Mouse (Mus musculus) ovary, adult 2 months (tissue): ENCODE measurements around the gene Ipp. TPM values are rescaled to one million over a fixed set of nuclear protein-coding genes. Genes with fewer than 3 reads are reported as not detected.

ENCODE experiments used
- polyA plus RNA-seq: library from polyadenylated mRNA; depleted of rRNA; stranded (reverse); fragments of >200 nt; gene quantifications from 2 replicates; pipeline ENCODE4 v1.2.3, GENCODE M21; 2012; rRNA removed

Gene Ipp
- polyA plus RNA-seq, result 1.1 and 1.7 TPM in 2 replicates

DNA sequence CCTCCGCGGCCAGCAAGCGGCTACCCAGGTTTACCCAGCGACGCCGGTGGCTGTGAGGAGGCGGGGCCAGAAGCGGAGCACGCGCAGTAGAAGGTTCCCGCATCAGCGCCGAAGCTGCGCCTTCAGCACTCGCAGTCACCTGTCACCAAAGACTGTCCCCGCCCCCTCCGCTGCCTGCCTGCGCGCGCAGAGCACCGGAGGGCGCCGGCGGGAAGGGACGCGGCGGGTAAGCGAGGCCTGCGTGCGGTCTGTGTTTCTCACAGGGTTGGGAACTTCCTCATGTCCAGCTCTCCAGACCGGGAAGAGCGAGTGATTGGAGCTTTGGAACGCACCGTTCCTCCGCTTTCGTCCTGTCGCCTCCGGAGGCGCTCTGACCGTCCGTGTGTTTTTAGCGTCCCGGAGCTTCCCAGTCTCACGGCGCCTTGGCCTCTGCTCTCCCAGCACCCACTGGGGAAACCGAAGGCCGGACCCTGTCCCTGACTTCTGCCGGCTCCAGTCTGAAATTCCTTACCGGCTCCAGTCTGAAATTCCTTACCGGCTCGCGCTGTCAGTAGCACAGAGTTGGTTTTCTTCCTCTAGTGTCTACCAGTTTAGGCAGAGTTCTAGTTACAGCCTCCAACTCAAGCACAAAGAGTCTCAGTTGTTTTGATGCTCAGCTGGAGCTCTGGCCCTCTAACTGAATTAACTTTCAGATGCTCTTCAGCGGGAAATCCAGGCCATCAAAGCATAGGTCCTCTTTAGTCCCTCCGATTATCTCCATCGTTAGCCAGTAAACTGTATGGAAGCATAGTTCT is at the start of gene Ipp:
TSS of gene Ipp (plus strand) at position 125 of the 794 bp plus-strand sequence.

DNA sequence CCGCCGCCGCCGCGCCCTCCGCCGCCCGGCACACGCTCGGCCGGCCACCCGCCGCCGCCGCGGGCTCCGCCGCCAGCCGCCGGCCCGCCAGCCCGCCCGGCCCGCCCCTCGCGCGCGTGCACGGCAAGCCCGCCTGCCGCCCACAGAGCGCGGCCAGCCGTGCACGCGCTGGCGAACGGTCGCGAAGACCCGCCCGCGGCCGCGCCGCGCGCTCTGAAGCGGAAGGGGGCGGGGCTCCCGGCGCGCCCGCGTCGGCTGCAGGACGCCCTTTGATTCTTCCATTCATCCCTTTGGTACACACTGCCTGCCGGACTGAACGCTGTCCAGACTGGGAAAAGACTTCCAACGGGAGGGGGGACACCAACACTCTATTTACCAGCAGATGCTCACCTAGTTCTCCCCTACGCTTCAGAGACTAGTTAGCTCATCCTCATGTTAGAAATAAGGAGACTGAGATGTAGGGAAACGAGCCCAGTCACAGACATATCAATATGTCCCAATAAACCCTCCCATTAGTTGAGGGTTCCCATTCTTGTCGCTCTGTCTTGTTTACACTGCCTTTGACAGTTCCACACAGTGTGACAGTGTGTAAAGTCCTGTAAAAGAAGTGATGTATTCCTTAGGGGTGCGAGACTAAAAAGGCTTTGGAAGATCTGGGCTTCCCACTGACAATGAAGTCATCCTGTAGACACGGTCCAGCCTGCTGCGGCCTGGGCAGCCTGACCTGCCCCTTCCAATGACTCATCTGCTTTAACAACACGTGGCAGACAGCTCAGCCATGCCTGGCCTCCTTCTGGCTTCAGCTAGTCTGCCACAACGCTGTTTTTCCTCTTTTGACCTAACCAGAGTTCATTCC is 43.0 kb upstream of the Ipp start, which contains the start of gene Mast2:
TSS of gene Mast2 (minus strand) at position 58 of the 856 bp plus-strand sequence.

DNA sequence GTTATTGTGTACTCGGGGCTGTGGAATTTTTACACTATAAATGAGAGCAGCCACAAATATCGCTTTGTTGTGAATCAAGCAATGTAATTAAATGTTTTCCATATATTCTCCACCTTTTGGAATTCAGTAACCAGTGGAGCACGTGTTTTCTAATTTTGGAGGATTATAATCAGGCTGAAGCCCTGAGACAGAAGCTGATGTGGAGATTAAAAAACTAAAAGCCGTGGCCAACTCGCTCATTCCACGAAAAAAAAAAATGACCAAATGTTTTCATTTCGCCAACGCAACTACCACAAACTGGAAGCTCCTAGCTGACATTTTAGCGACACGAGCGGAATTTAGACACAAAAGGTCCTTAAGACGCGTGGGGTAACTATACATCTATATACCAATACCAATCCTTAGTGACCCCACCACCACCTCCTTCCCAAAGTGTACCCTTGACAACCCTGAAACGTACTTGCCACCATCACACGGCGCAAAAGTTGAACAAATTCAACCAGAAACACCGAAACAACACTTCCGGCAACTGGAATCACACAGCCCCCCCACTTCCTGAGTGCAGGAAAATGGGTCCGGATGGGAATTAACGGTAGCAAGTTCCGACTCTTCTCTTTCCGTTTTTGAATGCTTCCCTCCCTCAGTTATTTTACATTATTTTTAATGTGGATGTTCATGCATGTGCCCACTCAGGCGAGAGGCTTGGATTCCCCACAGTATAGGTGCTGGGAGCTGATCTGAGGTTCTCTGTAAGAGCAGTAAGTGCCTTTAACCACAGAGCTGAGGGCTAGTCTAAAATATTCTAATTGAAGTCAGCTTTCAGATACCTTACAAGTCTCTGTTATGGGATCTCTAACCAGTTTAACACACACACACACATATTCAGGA is 48.3 kb downstream of the Ipp start, which contains the start of gene Tmem69:
TSS of gene Tmem69 (minus strand) at position 524 of the 888 bp plus-strand sequence.

DNA sequence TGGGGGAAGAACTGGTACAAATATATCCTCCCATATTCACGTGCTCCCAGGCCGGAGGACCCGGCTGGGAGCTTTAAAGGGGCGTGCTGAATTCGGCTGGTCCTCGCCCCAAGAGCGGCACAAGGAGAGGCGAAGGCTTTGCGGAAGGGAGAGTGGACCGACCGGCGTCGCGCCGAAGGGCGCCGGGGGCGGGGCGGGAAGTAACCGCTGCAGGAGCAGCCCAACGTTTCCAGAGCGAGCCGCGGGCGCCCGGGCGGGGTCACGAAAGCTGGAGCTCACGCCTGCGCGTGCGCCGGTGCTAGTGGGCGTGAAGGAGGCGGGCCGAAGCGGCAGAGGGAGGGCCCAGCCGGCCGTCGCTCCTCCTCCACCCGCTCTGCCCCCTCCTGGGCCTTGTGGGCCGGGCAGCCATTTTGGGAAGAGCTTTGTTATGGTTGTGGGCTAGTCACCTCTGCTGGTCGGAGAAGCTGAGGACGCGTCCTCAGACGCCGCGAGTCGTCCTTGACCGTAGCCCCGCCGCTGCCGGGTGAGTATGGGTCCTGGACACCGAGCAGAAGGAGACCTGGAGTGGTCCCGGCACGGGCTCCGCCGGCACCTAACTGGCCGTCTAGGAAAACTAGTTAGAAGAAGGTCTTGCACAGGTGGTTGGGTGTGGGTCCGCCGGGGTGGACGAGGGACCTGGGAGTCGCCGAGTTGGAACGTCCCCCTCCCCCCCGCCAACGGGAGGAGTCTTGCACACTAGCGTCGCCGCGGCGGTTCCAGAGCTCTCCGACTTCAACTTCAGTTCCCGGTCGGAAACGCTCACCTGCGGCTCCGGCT is 50.2 kb downstream of the Ipp start, which contains the start of gene Gpbp1l1:
TSS of gene Gpbp1l1 (plus strand) at position 353 of the 816 bp plus-strand sequence.

Other genes starting within 250 kb of the Ipp start
- 81.8 and 130 TPM in 2 replicates for gene Mast2, start 43.4 kb upstream of the Ipp start, polyA plus RNA-seq
- 2.3 and 2.6 TPM in 2 replicates for gene Tmem69, start 48.4 kb downstream of the Ipp start, polyA plus RNA-seq
- 18.0 and 32.4 TPM in 2 replicates for gene Gpbp1l1, start 50.1 kb downstream of the Ipp start, polyA plus RNA-seq
- 46.2 and 60.7 TPM in 2 replicates for gene Ccdc17, start 89.1 kb downstream of the Ipp start, polyA plus RNA-seq
- 2.1 and 3.8 TPM in 2 replicates for gene Nasp, start 120.4 kb downstream of the Ipp start, polyA plus RNA-seq
- 495 and 544 TPM in 2 replicates for gene Akr1a1, start 144.1 kb downstream of the Ipp start, polyA plus RNA-seq
- gene Prdx1, start 178.0 kb downstream of the Ipp start, polyA plus RNA-seq, result 37.5 and 56.0 TPM in 2 replicates
- 7.6 and 10.1 TPM in 2 replicates for gene Mmachc, start 200.9 kb downstream of the Ipp start, polyA plus RNA-seq
- 32.7 and 45.1 TPM in 2 replicates for gene Ccdc163, start 201.0 kb downstream of the Ipp start, polyA plus RNA-seq
- gene Tesk2, start 213.4 kb downstream of the Ipp start, polyA plus RNA-seq, result 3.3 and 4.7 TPM in 2 replicates